Mouse (Mus musculus) forebrain, embryonic 16.5 days (tissue): ENCODE results near the gene Cytip. TPM values are rescaled to one million over a fixed set of nuclear protein-coding genes. Genes with fewer than 3 reads are reported as not detected.
A peak's percentile ranks its signal among the peaks of the same experiment; 100 is the strongest.

Experiments used
- ATAC-seq: fragments of 200-750 bp; cut with Nextera tagmentation; 2 replicates; pipeline ENCODE4 v1.8.0; 2017; ENCODE audit warnings: mild to moderate bottlenecking, moderate library complexity
- H3K27ac ChIP-seq: fragments of 300-500 bp; sonication (generic); 2 replicates; pipeline ENCODE4 v1.5.1; 2014; ENCODE audit warnings: low read length, control low read depth
- H3K27me3 ChIP-seq: fragments of 300-500 bp; sonication (generic); replicated peaks from 2 replicates; pipeline ENCODE4 v1.6.1; 2014; ENCODE audit warnings: low read length; ENCODE audit not compliant: control insufficient read depth, insufficient read depth
- H3K36me3 ChIP-seq: fragments of 300-500 bp; sonication (generic); 2 replicates; pipeline ENCODE4 v1.6.1; 2014; ENCODE audit not compliant: control insufficient read depth, insufficient read depth
- H3K4me1 ChIP-seq: fragments of 300-500 bp; sonication (generic); replicated peaks from 2 replicates; pipeline ENCODE4 v1.6.1; 2014; ENCODE audit warnings: low read length; ENCODE audit not compliant: control insufficient read depth, insufficient read depth
- H3K4me2 ChIP-seq: fragments of 300-500 bp; sonication (generic); 2 replicates; pipeline ENCODE4 v1.6.1; 2014; ENCODE audit warnings: mild to moderate bottlenecking, low read length, control low read depth
- H3K4me3 ChIP-seq: fragments of 300-500 bp; sonication (generic); replicated peaks from 2 replicates; pipeline ENCODE4 v1.5.1; 2014; ENCODE audit warnings: mild to moderate bottlenecking, low read length, control low read depth
- H3K9ac ChIP-seq: fragments of 300-500 bp; sonication (generic); replicated peaks from 2 replicates; pipeline ENCODE4 v1.6.1; 2014; ENCODE audit warnings: low read depth, low read length, control low read depth
- H3K9me3 ChIP-seq: fragments of 300-500 bp; sonication (generic); 2 replicates; pipeline ENCODE4 v1.6.1; 2016; ENCODE audit warnings: low read length; ENCODE audit not compliant: control insufficient read depth
- WGBS: fragments of 180-500 bp; shearing (Covaris S2); extraction: QIAGEN DNeasy Blood & Tissue Kit; methylation state at CpG from one replicate; pipeline ENCODE4 v1.1.7; 2014; 5-methylcytosine and 5-hydroxymethylcytosine counted together
- polyA plus RNA-seq: library from polyadenylated mRNA; unstranded; fragments of >200 nt; fragmentation: Nextera tagmentation; extraction: Ambion mirVana; gene quantifications from 2 replicates; pipeline ENCODE4 v1.2.1, GENCODE M21; 2015

Gene Cytip
- polyA plus RNA-seq = 0.11 and 0.12 TPM in 2 replicates

- H3K4me1 ChIP-seq = peaks cover 3% of the 10 kb centered on the region; the same call in 1 of the 2 replicates
- no peak within 1 kb of the TSS for H3K4me3 ChIP-seq
- no peaks in the 10 kb centered on the region for H3K36me3 ChIP-seq
- H3K9ac ChIP-seq = no peak within 1 kb of the TSS
- 40% methylated on average over 4 of the region's 4 CpGs for WGBS
- H3K27me3 ChIP-seq = no peaks in the 10 kb centered on the region
- H3K4me2 ChIP-seq = no peak within 1 kb of the TSS
- H3K27ac ChIP-seq = no peak within 1 kb of the TSS
- H3K9me3 ChIP-seq = no peaks in the 10 kb centered on the region
- no peak for ATAC-seq
Measured at GRCm38 (mm10) chr2:58195346-58195745, at the start of gene Cytip. TSS of gene Cytip (minus strand) at chr2:58195532.

DNA sequence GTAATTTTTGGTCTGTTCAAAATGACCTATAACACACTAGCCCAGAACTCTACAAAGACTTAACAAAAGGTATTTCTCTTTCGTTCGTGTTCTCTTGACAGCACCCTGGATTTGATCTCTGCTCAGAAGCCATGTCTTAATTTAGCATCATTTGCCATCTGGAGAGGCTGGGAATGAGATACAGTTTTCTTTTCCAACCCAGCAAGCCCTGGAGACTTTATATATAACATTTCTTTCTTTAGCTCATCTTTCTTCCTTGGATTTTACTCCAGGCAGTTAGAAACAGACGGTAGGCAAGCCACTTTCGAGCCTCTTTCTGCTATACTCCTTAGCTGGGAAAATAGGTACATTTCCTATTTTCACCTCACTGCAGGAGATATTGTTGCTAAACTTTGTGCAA is 45.3 kb upstream of the Cytip start:
- H3K9me3 ChIP-seq = no peaks in the 10 kb centered on the region
- H3K4me3 ChIP-seq = no peak overlapping the region
- H3K4me1 ChIP-seq = no peaks in the 10 kb centered on the region
- 73% methylated on average over 4 of the region's 4 CpGs for WGBS
- peak; percentile 52; the same call in 1 of the 2 replicates for ATAC-seq
- H3K4me2 ChIP-seq = no peak overlapping the region
- no peaks in the 10 kb centered on the region for H3K27me3 ChIP-seq
- no peak overlapping the region for H3K9ac ChIP-seq
- H3K36me3 ChIP-seq = no peaks in the 10 kb centered on the region
- H3K27ac ChIP-seq = peak overlapping the region; percentile 70

DNA sequence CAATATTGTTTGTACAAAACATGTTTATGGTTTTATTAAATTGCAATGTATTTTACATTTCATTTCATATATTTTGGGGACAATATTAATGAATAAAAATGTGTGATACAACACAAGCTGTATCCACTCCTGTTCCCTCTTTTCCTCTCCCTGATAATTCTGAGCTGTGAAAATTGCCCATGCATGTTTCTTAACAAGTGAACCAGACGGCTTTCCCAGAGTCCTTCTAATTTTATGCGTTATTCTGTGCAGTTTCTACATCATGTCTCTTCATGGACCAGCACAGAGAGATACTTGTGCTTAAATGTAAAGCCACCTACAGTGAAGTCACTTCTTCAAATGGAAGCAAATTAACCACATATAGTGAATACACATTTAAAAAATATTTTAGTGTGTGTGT is 42.2 kb upstream of the Cytip start:
- H3K4me3 ChIP-seq = no peak overlapping the region
- H3K4me2 ChIP-seq = no peak overlapping the region
- no peaks in the 10 kb centered on the region for H3K36me3 ChIP-seq
- no peak overlapping the region for H3K9ac ChIP-seq
- ATAC-seq = peak; percentile 58
- H3K27ac ChIP-seq = no peak overlapping the region
- 50% methylated on average over 2 of the region's 2 CpGs for WGBS
- H3K27me3 ChIP-seq = no peaks in the 10 kb centered on the region
- H3K9me3 ChIP-seq = no peaks in the 10 kb centered on the region
- no peaks in the 10 kb centered on the region for H3K4me1 ChIP-seq

DNA sequence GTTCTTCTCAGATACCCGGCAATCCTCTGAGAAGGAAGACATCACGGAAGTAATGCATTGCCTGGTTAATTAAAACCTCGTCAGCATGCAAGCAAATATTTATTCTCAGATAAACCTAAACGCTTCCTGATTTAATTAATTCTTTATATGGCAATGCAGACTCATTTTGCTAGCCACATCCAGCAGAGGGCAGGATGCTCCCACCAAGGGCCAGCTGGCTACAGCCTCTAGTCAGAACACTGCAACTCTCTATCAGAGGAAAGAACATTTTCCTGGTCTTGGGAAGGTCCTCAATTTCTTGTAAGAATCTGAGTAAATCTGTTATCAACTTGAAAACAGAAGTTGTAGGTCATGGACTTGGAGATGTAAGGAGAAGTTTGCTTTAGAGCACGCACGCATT is 4.1 kb upstream of the Cytip start:
- WGBS = 55% methylated on average over 6 of the region's 6 CpGs
- no peaks in the 10 kb centered on the region for H3K36me3 ChIP-seq
- H3K4me2 ChIP-seq = no peak overlapping the region
- ATAC-seq = peak; percentile 89
- no peak overlapping the region for H3K4me3 ChIP-seq
- no peaks in the 10 kb centered on the region for H3K27me3 ChIP-seq
- H3K27ac ChIP-seq = no peak overlapping the region
- no peaks in the 10 kb centered on the region for H3K9me3 ChIP-seq
- H3K4me1 ChIP-seq = peaks cover 3% of the 10 kb centered on the region; the same call in 1 of the 2 replicates
- no peak overlapping the region for H3K9ac ChIP-seq

GRCm38 (mm10) chr2:58196880-58197279 is 1.5 kb upstream of the Cytip start:
- ATAC-seq = no peak
- Histone ChIP-seq H3K4me3 (no peak overlapping the region), H3K4me1 (peaks cover 3% of the 10 kb centered on the region; the same call in 1 of the 2 replicates), H3K27ac (no peak overlapping the region), H3K9me3 (no peaks in the 10 kb centered on the region), H3K36me3 (no peaks in the 10 kb centered on the region), H3K27me3 (no peaks in the 10 kb centered on the region), H3K9ac (no peak overlapping the region), H3K4me2 (no peak overlapping the region)
- WGBS = 76% methylated on average over 1 of the region's 1 CpGs

- Histone ChIP-seq H3K4me1 (peaks cover 3% of the 10 kb centered on the region; the same call in 1 of the 2 replicates), H3K27me3 (no peaks in the 10 kb centered on the region), H3K27ac (no peak overlapping the region), H3K4me3 (no peak overlapping the region), H3K9ac (no peak overlapping the region), H3K4me2 (no peak overlapping the region), H3K36me3 (no peaks in the 10 kb centered on the region), H3K9me3 (no peaks in the 10 kb centered on the region)
- ATAC-seq = no peak
- WGBS = 81% methylated on average over 10 of the region's 10 CpGs
Measured at GRCm38 (mm10) chr2:58194422-58195115, 763 bp downstream of the Cytip start.

- H3K27me3 ChIP-seq = no peaks in the 10 kb centered on the region
- H3K9me3 ChIP-seq = no peaks in the 10 kb centered on the region
- H3K4me2 ChIP-seq = no peak overlapping the region
- no peaks in the 10 kb centered on the region for H3K36me3 ChIP-seq
- H3K27ac ChIP-seq = no peak overlapping the region
- H3K9ac ChIP-seq = no peak overlapping the region
- no peaks in the 10 kb centered on the region for H3K4me1 ChIP-seq
- no peak for ATAC-seq
- 95% methylated on average over 5 of the region's 5 CpGs for WGBS
- H3K4me3 ChIP-seq = no peak overlapping the region
Measured at GRCm38 (mm10) chr2:58192160-58192559, 3.2 kb downstream of the Cytip start.

DNA sequence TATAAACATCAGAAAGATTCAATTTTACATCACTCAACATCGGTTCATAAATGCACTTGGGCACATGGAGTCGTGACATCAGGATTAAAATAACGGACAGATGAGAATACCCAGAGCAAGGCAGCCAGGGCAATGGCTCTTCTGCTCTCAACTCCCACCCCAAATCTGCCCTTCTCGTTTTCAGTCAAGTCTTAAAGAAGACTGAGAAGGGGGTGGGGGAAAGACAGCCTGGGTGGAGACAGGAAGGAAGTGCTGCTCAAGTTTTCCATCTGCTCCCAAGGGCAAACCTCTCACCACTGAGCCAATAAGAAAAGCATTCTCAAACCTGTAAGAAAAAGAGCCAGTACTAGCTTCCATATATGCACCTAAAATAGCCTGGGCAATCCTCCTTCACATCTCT is 5.8 kb downstream of the Cytip start:
- no peak overlapping the region for H3K27ac ChIP-seq
- H3K4me2 ChIP-seq = no peak overlapping the region
- H3K9ac ChIP-seq = no peak overlapping the region
- H3K27me3 ChIP-seq = no peaks in the 10 kb centered on the region
- no peaks in the 10 kb centered on the region for H3K36me3 ChIP-seq
- H3K9me3 ChIP-seq = no peaks in the 10 kb centered on the region
- H3K4me1 ChIP-seq = no peaks in the 10 kb centered on the region
- ATAC-seq = no peak
- 79% methylated on average over 4 of the region's 4 CpGs for WGBS
- H3K4me3 ChIP-seq = no peak overlapping the region

DNA sequence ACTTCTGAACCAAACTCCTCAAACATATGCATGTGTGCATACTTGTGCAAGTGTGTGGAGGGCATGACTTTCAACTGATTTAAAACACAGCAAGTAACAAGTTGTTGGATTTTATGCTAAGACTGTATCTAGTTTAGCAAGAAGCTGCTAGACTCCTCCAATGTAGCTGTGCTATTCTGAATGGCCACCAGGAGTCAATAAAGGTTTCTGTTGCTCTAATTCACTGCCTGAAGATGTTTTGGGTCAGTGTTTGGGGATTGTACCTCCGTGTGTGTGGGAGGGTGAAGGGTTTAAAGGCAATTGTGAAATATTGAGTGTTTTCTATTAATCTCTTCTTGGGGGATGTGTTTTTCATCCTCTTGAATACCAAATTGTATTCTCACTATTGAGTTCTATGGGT is 6.4 kb downstream of the Cytip start:
- Histone ChIP-seq H3K4me2 (no peak overlapping the region), H3K9me3 (no peaks in the 10 kb centered on the region), H3K4me3 (no peak overlapping the region), H3K4me1 (no peaks in the 10 kb centered on the region), H3K9ac (no peak overlapping the region), H3K36me3 (no peaks in the 10 kb centered on the region), H3K27ac (no peak overlapping the region), H3K27me3 (no peaks in the 10 kb centered on the region)
- WGBS = 53% methylated on average over 1 of the region's 1 CpGs
- ATAC-seq = no peak
